Mouse (Mus musculus): ENCODE measurements around the gene Gm13539.

GRCm38 (mm10) chr2:25785573-25786322 is 3.7 kb downstream of the Gm13539 start:
- TF ChIP-seq CTCF (IDR thresholded peaks at IDR 0.05; ENCODE audit: borderline replicate concordance, insufficient read depth, low read depth, low read length) (no peak), POLR2A (IDR thresholded peaks at IDR 0.05; ENCODE audit: borderline replicate concordance, insufficient read depth, low read length) (no peak)
